Mouse (Mus musculus): ENCODE results near the gene Zfp219.

- TF ChIP-seq POLR2A (IDR thresholded peaks at IDR 0.05; ENCODE audit: low read depth, low read length): no peak
- TF ChIP-seq CTCF (IDR thresholded peaks at IDR 0.05; ENCODE audit: extremely low read depth, insufficient read depth, insufficient read length, insufficient replicate concordance): no peak
Measured at GRCm38 (mm10) chr14:51996866-51997265, 23.7 kb downstream of the Zfp219 start.
